Mouse (Mus musculus) spleen, embryonic (tissue): ENCODE measurements at regions not wholly inside any gene's neighbourhood (a gene's known extent, or its start where the extent isn't known, plus 50 kb on each side); places are given as distances from the start of the nearest gene placed in this dataset.

Experiments used
- CTCF ChIA-PET: fragments of 350-600 bp; sonication (Branson Sonifier 250); formaldehyde crosslinking; loops from one replicate; lab custom pipeline; 2022; lab: Charles Lee

GRCm38 (mm10) chr9:46388677-46389676 is 69.2 kb upstream of the 4931429L15Rik start:
- CTCF ChIA-PET = no interaction called here

DNA sequence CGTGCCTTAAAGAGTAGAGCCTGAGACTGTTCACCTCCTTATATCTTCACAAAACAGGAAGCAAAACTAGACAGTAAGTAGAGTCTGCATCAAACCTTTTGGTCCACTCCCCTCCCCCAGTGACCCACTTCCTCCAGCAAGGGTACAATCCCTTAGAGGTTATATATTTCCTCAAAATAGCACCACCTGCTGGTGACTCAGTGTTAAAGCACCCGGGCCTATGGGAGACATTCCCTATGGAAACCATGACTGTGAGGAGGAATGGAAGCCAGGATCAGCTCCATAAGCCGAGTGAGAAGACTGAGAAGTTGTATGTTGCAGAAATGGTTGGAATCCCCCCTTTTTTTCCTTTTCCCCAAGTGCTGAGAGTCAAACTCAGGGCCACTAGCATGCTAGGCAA is 66.5 kb upstream of the 4931429L15Rik start:
- CTCF ChIA-PET = no interaction called here

DNA sequence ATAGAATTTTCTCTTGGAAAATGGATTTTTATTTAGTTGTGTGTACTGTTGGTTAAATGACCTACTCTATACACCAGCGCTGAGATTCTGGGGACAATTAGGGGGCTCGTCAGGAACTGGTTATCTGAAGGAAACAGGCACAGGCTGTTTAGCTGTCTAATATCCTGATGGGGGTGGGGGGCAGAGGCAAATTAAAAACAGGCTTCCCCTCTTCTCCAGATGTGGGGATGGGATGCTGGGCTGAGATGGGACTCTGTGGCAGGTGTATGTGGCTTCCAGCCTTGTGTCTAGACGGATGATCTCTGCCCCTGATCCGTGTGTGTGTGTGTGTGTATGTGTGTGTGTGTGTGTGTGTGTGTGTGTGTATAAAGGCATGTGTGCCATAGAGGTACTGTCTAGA is 61.6 kb upstream of the 4931429L15Rik start:
- CTCF ChIA-PET = no interaction called here

DNA sequence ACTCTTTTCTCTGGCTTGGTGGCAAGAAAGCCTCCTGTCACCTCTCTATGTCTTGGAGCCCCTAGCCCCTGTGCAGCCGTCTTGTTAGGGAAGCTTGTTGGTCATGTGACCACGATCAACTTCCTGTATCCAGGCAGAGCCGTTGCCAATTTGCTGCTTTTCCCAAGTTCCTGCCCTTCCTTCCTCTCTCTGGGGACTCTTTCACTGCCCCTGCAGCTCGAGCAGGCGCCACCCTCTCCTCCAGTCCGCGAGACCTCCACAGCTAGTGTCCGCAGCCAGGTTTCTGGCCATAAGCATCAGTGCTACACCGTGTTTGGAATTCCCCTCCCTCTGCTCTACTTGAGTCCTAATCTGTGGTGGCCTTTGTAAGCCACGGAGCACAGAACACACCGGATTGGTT is 59.7 kb upstream of the 4931429L15Rik start:
- CTCF ChIA-PET = no interaction called here

GRCm38 (mm10) chr9:46378339-46378738 is 58.6 kb upstream of the 4931429L15Rik start:
- CTCF ChIA-PET = no interaction called here
